Mouse (Mus musculus) lung, postnatal 0 days (tissue): ENCODE measurements at regions not wholly inside any gene's neighbourhood (a gene's known extent, or its start where the extent isn't known, plus 50 kb on each side); places are given as distances from the start of the nearest gene placed in this dataset.

Source experiments
- CTCF ChIP-seq: IDR thresholded peaks from 2 replicates; pipeline ENCODE4 v1.5.1; 2016; ENCODE audit warnings: antibody characterized with exemption, mild to moderate bottlenecking
- EP300 ChIP-seq: IDR thresholded peaks from 2 replicates; pipeline ENCODE4 v1.6.1; 2016; ENCODE audit warnings: antibody characterized with exemption, mild to moderate bottlenecking, control low read depth

- TF ChIP-seq CTCF (no peak), EP300 (no peak)
These were observed 462.9 kb upstream of the Pou3f3 start for GRCm38 (mm10) chr1:42232716-42233115.
